Mouse (Mus musculus) olfactory bulb, adult 2 months (tissue): Measurements from ENCODE around the gene Ptch1.

ENCODE experiments used
- CTCF ChIP-seq: fragments of 200-500 bp; IDR thresholded peaks from 2 replicates; pipeline ENCODE4 v1.5.1; 2012; ENCODE audit warnings: low read depth, mild to moderate bottlenecking, low read length, moderate library complexity; ENCODE audit not compliant: insufficient read depth
- POLR2A ChIP-seq: fragments of 200-500 bp; IDR thresholded peaks from 2 replicates; pipeline ENCODE4 v1.6.1; 2012; ENCODE audit warnings: mild to moderate bottlenecking, low read depth, low read length, moderate library complexity; ENCODE audit not compliant: insufficient read depth

DNA sequence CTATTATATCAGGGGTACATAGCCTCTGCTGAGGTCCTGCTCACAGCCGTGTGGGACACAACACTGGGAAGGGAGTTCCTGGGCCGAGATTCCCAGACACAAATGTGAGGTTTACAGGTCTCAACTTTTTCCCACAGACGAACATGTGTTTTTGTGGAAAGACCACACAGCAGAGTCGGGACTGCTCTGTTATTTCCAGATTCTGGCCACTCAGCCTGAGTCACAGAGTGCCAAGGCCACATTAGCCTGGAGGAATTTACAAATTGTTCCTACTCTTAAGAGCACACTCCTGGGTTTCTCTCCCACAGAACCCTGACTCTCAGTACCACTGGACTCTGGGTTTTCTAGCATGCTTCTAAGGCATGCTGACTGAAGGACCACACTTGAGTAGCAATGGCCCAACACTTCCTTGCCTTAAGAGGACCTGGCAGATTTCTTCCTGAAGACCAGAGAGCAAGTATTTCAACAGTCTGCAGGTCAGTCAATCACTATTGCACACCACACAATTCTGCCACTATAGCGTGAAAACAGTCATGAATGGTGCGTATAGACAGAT, 66.3 kb downstream of the Ptch1 start:
- TF ChIP-seq POLR2A = no peak
- TF ChIP-seq CTCF = no peak
